Mouse (Mus musculus) kidney, postnatal 36 days (tissue): Measurements from ENCODE around the gene Dyrk1a.

Experiments
- DNase-seq, 2 experiments: peaks; one replicate each; pipeline ENCODE4 v3.0.0; 2021 to 2022; ENCODE audit warnings: mixed read lengths in 2 of 2

Dyrk1a gene

GRCm38 (mm10) chr16:94591536-94591935 is 21.7 kb downstream of the Dyrk1a start:
- DNase-seq: no peak

- no peak for DNase-seq
Measured at GRCm38 (mm10) chr16:94596633-94597032, 26.8 kb downstream of the Dyrk1a start.

GRCm38 (mm10) chr16:94597640-94598039 is 27.8 kb downstream of the Dyrk1a start:
- no peak for DNase-seq

GRCm38 (mm10) chr16:94599977-94600724 is 30.3 kb downstream of the Dyrk1a start:
- DNase-seq: no peak

- no peak for DNase-seq
Measured at GRCm38 (mm10) chr16:94601089-94601488, 31.3 kb downstream of the Dyrk1a start.

- DNase-seq: peak; percentile 77 to 78
Measured at GRCm38 (mm10) chr16:94601540-94601953, 31.7 kb downstream of the Dyrk1a start.

GRCm38 (mm10) chr16:94602188-94602587 is 32.4 kb downstream of the Dyrk1a start:
- no peak for DNase-seq

GRCm38 (mm10) chr16:94602730-94603129 is 32.9 kb downstream of the Dyrk1a start:
- no peak for DNase-seq

- DNase-seq: no peak
Measured at GRCm38 (mm10) chr16:94606169-94606568, 36.4 kb downstream of the Dyrk1a start.

- no peak for DNase-seq
Measured at GRCm38 (mm10) chr16:94607468-94607867, 37.7 kb downstream of the Dyrk1a start.

GRCm38 (mm10) chr16:94608706-94609594 is 39.1 kb downstream of the Dyrk1a start:
- no peak for DNase-seq

GRCm38 (mm10) chr16:94612573-94612972 is 42.8 kb downstream of the Dyrk1a start:
- DNase-seq: no peak

GRCm38 (mm10) chr16:94617255-94617654 is 47.4 kb downstream of the Dyrk1a start:
- DNase-seq: no peak

GRCm38 (mm10) chr16:94618543-94618942 is 48.7 kb downstream of the Dyrk1a start:
- DNase-seq: peak; percentile 82 to 83

GRCm38 (mm10) chr16:94619301-94619700 is 49.5 kb downstream of the Dyrk1a start:
- DNase-seq: no peak

GRCm38 (mm10) chr16:94624871-94625270 is 55.1 kb downstream of the Dyrk1a start:
- no peak for DNase-seq

GRCm38 (mm10) chr16:94625639-94626038 is 55.8 kb downstream of the Dyrk1a start:
- DNase-seq: no peak

- no peak for DNase-seq
Measured at GRCm38 (mm10) chr16:94627736-94628135, 57.9 kb downstream of the Dyrk1a start.

- DNase-seq: no peak
Measured at GRCm38 (mm10) chr16:94628976-94629729, 59.3 kb downstream of the Dyrk1a start.

- peak; percentile 51 to 84 for DNase-seq
Measured at GRCm38 (mm10) chr16:94631984-94632383, 62.2 kb downstream of the Dyrk1a start.

GRCm38 (mm10) chr16:94632424-94632963 is 62.7 kb downstream of the Dyrk1a start:
- DNase-seq: no peak

GRCm38 (mm10) chr16:94633012-94633411 is 63.2 kb downstream of the Dyrk1a start:
- no peak for DNase-seq

GRCm38 (mm10) chr16:94637423-94637822 is 67.6 kb downstream of the Dyrk1a start:
- DNase-seq: no peak
